Mouse (Mus musculus) Patski (cell line): ENCODE measurements around the gene Mcm10. TPM values are rescaled to one million over a fixed set of nuclear protein-coding genes. Genes with fewer than 3 reads are reported as not detected.
A peak's percentile ranks its signal among the peaks of the same experiment; 100 is the strongest.

ENCODE experiments used
- ATAC-seq: fragments of 100-300 bp; one replicate; pipeline ENCODE4 v1.8.0; 2021
- CTCF ChIA-PET: fragments of 350-600 bp; sonication (Branson Sonifier 250); formaldehyde crosslinking; loops from one replicate; lab custom pipeline; 2022; ENCODE audit warnings: inconsistent platforms; lab: Charles Lee
- POLR2A ChIA-PET: fragments of 350-600 bp; sonication (Branson Sonifier 250); formaldehyde crosslinking; loops from one replicate; lab custom pipeline; 2022; ENCODE audit warnings: antibody characterized with exemption, inconsistent platforms; lab: Charles Lee
- DNase-seq: peaks from one replicate; pipeline ENCODE4 v3.0.0-alpha.2; 2011; ENCODE audit warnings: low read depth, low spot score
- H3K27me3 ChIP-seq: fragments of 371-371 bp; one replicate; pipeline ENCODE4 v1.5.1; 2021
- CTCF ChIP-seq: fragments of 100-300 bp; IDR thresholded peaks from one replicate; pipeline ENCODE4 v1.5.1; 2021
- in situ Hi-C: fragments of 300-500 bp; cut with MboI; formaldehyde crosslinking; loops from 3 replicates; pipeline ENCODE4 v1.11.1; 2018; ENCODE audit warnings: low pct_unique_long_range_greater_than_20kb, mixed read lengths
- polyA plus RNA-seq: library from polyadenylated mRNA; unstranded; gene quantifications from one replicate; pipeline ENCODE4 v1.2.3, GENCODE M21; 2021

Mcm10 gene
- polyA plus RNA-seq, 1 experiment from 2014 or later = 12.2 TPM

DNA sequence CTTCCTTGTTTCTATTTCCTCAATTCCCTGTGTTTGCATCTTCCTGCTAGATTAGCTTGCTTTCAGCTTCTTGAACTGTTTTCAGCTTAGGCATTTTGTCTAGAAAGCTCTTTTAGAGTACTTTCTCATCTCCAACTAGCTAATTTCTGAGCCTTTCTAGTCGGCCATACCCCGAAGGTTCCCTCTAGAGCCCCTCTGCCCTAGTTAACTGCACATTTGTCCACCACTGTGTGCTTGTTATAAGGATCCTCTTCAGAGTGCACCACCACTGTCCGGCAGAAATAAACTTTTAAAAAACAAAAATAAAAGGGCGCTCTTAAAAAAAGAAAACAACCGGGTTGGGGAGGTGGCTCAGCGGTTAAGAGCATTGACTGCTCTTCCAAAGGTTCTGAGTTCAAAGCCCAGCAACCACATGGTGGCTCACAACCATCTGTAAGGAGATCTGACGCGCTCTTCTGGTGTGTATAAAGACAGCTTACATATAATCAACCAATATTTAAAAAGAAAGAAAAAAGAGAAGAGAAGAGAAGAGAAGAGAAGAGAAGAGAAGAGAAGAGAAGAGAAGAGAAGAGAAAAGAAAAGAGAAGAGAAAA is 597 bp downstream of the Mcm10 start:
- H3K27me3 ChIP-seq = no peaks in the 10 kb centered on the region
- no peak for DNase-seq
- no peak for TF ChIP-seq CTCF
- no peak for ATAC-seq
- in situ Hi-C loops = no loop called here
- ChIA-PET POLR2A (no interaction called here), CTCF (no interaction called here)

DNA sequence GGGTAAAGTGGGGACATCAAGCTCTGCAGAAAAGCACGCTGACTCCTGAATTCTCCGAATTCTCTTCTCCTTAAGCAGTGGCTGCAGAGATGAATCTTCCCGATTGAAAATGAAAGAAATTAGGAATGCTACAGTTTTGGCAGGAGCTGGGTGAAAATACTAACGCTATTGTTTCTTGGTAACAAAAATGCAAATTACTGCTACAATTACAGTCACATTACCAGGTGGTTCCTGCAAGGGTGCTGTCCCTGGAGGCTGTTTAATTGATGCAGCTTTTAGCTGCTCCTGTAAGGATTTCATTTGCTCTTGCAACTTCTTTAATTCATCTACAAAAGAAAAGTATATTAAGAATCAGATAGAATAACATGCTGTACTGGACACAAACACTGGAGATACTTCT is 5.5 kb downstream of the Mcm10 start:
- no peaks in the 10 kb centered on the region for H3K27me3 ChIP-seq
- TF ChIP-seq CTCF = no peak
- ChIA-PET CTCF (interaction anchor here (1.3 kb wide), 1 partner anchor 10 kb away, joined by 3 read pairs; no protein-coding TSS in a partner anchor), POLR2A (no interaction called here)
- in situ Hi-C loops = loop anchor here (10.0 kb wide), 1 partner anchor 92 kb away; the partner anchor contains the start of gene Phyh
- DNase-seq (no peak), ATAC-seq (no peak)

DNA sequence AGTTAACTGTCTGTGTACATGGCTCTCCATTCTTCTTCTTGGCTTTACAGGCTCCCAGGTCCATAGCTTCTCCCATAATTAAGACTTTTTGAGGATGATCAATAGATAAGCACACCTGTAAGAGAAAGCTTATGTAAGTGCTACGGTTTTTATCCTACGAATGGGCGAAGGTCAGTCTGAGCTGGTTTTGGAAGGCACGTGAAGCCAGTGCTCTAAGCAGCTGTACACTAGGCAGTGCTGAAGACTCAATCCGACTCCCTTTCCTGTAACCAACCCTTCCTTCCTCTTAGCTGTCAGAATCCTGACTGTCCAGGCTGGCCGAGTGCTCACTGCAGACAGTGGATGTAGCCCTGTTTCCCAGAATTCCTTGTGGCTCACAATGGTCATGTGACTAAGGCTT is 11.3 kb downstream of the Mcm10 start:
- ChIA-PET POLR2A (no interaction called here), CTCF (no interaction called here)
- H3K27me3 ChIP-seq = no peaks in the 10 kb centered on the region
- no peak for TF ChIP-seq CTCF
- DNase-seq = no peak
- in situ Hi-C loops = loop anchor here (10.0 kb wide), 1 partner anchor 86 kb away; the partner anchor contains the start of gene Phyh
- no peak for ATAC-seq

DNA sequence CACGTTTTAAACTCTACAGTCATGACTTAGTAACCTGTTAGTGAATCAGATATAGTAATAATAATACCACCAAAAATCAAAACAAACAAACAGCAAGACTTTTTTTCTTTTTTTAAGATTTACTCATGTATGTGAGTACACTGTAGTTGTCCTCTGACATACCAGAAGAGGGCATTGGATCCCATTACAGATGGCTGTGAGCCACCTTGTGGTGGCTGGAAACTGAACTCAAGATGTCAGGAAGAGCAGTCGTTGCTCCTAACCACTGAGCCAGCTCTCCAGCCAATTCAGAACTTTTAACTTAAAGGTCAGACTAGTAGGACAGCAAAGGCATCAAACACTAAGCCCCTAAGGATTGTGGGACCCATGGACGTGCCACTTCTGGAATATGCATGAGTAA is 13.7 kb downstream of the Mcm10 start:
- in situ Hi-C loops = no loop called here
- no peaks in the 10 kb centered on the region for H3K27me3 ChIP-seq
- CTCF ChIA-PET = no interaction called here
- DNase-seq (no peak), ATAC-seq (no peak)
- TF ChIP-seq CTCF = peak; percentile 59
- POLR2A ChIA-PET = no interaction called here

DNA sequence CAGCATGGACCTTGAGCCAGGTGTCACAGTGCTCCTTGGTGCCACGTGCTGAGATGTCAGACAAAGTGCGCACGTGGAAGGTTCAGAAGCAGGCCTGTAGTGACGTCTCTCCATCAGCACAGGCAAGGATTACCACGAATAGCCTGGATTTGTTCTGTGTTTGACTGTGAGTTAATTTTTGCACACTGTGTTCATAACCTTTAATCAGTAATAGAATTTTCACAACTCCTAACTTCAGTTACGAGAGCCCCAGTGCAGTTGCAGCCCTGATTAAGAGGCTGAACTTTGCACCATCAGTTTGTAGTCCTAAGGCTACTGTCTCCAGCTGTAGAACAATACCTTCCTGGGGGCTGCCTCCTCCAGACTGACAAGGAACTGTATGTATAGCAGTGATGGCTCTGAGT is 16.2 kb downstream of the Mcm10 start:
- no peak for DNase-seq
- in situ Hi-C loops = no loop called here
- no peak for ATAC-seq
- POLR2A ChIA-PET = no interaction called here
- CTCF ChIA-PET = interaction anchor here (0.9 kb wide), 1 partner anchor 29 kb away, joined by 3 read pairs; no protein-coding TSS in a partner anchor
- no peak for TF ChIP-seq CTCF
- H3K27me3 ChIP-seq = no peaks in the 10 kb centered on the region

DNA sequence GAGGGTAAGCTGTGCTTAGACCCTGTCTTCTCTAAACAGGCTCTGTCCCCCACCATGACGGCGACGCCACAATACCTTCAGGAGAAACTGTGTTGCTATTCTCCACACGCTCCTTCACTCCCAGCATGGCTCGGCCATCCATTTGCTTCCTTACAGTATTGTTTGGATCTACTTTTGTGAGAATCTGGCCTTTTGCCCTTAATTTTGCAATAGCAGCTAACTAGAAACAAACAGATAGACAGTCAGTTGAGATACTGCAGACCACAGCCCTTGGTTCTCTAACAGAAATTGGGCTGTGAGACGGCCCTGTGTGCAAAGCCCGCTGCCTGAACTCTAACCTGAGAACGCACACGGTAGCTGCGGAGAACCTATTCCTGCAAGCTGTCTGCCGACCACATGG is 16.9 kb downstream of the Mcm10 start:
- no peak for TF ChIP-seq CTCF
- ChIA-PET CTCF (no interaction called here), POLR2A (no interaction called here)
- DNase-seq (no peak), ATAC-seq (no peak)
- no peaks in the 10 kb centered on the region for H3K27me3 ChIP-seq
- in situ Hi-C loops = no loop called here

DNA sequence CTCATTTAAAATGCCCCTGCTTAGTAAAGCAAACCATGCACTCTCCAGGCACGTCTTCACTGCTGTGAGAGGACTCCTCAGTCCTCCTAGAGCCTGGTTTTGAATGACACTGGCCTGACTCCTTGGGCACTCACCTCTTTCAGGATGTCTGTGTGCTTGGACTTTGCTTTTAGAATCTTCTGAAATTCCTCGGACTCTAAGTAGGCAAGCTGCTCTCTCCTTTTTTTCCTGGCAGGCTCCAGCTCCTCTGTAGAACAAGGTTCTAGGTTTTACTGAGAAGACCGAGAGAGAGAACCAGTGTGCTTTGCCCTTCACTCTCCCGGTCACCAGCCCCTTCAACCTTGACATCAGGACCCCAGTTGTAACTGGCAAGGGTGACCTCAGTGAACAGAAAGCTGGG is 18.2 kb downstream of the Mcm10 start:
- no peaks in the 10 kb centered on the region for H3K27me3 ChIP-seq
- DNase-seq = no peak
- CTCF ChIA-PET = no interaction called here
- ATAC-seq = no peak
- no peak for TF ChIP-seq CTCF
- in situ Hi-C loops = no loop called here
- POLR2A ChIA-PET = no interaction called here

DNA sequence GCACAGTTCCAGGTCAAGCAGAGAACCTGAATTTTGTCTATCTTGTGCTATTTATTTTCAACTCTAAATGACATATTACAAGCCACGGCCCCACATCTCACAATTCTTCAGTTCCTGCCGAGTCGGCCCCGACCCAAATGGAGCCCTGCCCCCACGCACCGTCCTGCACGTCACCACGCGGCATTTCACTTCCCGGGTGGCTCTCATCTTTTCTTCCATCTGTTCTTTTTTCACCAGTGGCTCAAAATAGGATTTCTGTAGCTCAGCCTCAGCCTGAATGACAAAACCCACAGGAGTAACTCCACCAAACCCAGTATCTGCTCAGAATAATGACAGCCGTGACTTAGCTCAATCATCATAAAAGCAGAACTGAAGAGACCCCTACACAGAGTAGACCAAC is 19.0 kb downstream of the Mcm10 start:
- ATAC-seq (no peak), DNase-seq (no peak)
- TF ChIP-seq CTCF = no peak
- CTCF ChIA-PET = no interaction called here
- H3K27me3 ChIP-seq = no peaks in the 10 kb centered on the region
- POLR2A ChIA-PET = no interaction called here
- in situ Hi-C loops = no loop called here

DNA sequence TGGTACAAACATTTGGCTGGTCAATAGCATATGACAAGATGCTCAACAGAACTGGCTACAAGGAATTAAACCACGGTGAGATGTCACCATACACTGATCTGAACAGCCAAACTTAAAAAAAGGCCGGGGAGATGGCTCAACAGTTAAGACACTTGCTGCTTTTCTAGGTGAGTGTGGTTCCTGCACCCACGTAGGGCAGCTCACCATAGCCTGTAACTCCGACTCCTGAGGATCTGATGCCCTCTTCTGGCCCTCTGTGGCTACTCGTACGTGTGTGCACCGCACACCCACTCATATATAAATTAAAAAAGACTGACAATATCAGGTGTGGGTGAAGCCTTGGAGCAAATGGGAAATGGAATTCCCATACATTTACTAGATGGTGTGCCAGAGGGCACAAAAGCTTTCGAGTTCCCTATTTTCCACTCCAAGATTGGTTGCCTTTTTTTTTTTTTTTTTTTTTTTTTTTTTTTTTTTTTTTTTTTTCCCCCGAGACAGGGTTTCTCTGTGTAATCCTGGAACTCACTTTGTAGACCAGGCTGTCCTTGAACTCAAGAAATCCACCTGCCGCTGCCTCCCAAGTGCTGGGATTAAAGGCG is 23.7 kb downstream of the Mcm10 start:
- CTCF ChIA-PET = interaction anchor here (1.0 kb wide), 1 partner anchor 72 kb away, joined by 3 read pairs; no protein-coding TSS in a partner anchor
- no peak for TF ChIP-seq CTCF
- DNase-seq = no peak

DNA sequence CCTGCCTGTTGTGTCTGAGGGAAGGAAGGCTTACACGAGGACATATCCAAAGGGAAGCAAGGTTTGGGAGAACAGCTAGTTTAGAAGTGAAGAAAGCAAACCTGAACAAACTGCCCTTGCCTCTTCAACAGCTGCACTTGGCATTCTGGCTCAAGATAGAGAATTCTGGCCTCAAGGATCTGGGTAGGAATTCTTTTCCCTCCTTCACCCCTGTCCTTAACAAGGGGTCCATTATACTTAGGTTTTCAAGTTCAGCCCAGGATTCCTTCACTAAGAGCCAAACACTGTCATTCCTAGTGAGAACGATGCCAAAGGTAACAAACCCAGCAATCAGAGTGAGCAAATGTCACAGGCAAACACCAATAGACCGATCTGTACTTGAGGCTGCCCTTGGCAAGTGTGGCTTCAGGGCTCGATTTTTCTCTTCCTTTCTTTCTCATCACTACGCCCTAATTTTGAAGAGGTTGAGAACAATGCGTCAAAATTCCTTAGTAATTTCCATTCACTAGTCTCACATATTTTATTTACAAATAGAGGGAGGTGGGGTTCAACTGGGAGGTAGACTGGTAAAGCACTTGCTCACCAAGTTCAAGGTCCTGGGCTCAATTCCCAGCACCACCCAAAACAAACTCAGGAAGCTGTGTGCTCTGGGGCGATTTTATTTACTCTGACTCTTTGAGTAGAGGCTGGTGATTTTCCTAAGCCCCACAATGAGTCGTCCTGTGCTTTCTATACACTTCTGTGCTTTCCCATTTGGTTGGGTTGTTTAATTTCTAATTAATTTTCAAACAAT is 25.0 kb downstream of the Mcm10 start:
- in situ Hi-C loops = no loop called here
- no peak for TF ChIP-seq CTCF
- DNase-seq (no peak), ATAC-seq (no peak)
- H3K27me3 ChIP-seq = no peaks in the 10 kb centered on the region
- ChIA-PET POLR2A (no interaction called here), CTCF (no interaction called here)

More for the DNA sequence above, 23.7 kb downstream of the Mcm10 start:
- ATAC-seq = no peak
- no peaks in the 10 kb centered on the region for H3K27me3 ChIP-seq
- POLR2A ChIA-PET = no interaction called here
- in situ Hi-C loops = no loop called here

DNA sequence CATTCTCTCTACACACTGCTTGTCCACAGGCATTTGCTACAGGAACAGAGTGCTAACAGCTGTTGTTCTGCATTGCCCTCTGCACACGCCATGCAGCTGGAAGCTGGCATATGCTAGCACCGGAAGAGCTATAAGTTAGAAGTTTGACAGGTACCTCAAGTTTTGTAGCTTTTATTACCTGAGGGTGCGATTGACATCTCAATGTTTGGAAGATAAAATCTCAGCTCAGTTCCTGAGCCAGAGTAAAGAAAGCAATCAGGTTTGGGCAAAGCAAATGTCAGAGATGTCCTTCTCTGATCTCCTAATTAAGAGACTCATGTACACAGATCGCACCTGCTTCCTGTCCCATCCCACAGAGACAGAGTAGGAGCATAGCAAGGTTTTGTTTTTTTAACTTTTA is 25.8 kb downstream of the Mcm10 start:
- CTCF ChIA-PET = no interaction called here
- no peaks in the 10 kb centered on the region for H3K27me3 ChIP-seq
- POLR2A ChIA-PET = no interaction called here
- in situ Hi-C loops = no loop called here
- DNase-seq (no peak), ATAC-seq (no peak)
- TF ChIP-seq CTCF = no peak
